Mouse (Mus musculus) intestine, embryonic 16.5 days (tissue): ENCODE data around the gene Susd6. TPM values are rescaled to one million over a fixed set of nuclear protein-coding genes. Genes with fewer than 3 reads are reported as not detected.

Experiments
- ATAC-seq: fragments of 200-750 bp; cut with Nextera tagmentation; 2 replicates; pipeline ENCODE4 v1.8.0; 2017; ENCODE audit warnings: moderate TSS enrichment, moderate library complexity
- H3K27ac ChIP-seq: fragments of 300-500 bp; sonication (generic); 2 replicates; pipeline ENCODE4 v1.5.1; 2014; ENCODE audit warnings: mild to moderate bottlenecking, low read length
- H3K27me3 ChIP-seq: fragments of 300-500 bp; sonication (generic); replicated peaks from 2 replicates; pipeline ENCODE4 v1.6.1; 2014; ENCODE audit warnings: low read length, control low read depth, mixed read lengths; ENCODE audit not compliant: control insufficient read depth, insufficient read depth
- H3K36me3 ChIP-seq: fragments of 300-500 bp; sonication (generic); 2 replicates; pipeline ENCODE4 v1.6.1; 2014; ENCODE audit warnings: low read length, control low read depth; ENCODE audit not compliant: control insufficient read depth, insufficient read depth
- H3K4me1 ChIP-seq: fragments of 300-500 bp; sonication (generic); 2 replicates; pipeline ENCODE4 v1.6.1; 2014; ENCODE audit warnings: low read length, control low read depth, mixed read lengths; ENCODE audit not compliant: control insufficient read depth, insufficient read depth
- H3K4me2 ChIP-seq: fragments of 300-500 bp; sonication (generic); 2 replicates; pipeline ENCODE4 v1.6.1; 2014; ENCODE audit warnings: low read depth, low read length, control low read depth
- H3K4me3 ChIP-seq: fragments of 300-500 bp; sonication (generic); 2 replicates; pipeline ENCODE4 v1.5.1; 2014; ENCODE audit warnings: mild to moderate bottlenecking, low read length
- H3K9ac ChIP-seq: fragments of 300-500 bp; sonication (generic); 2 replicates; pipeline ENCODE4 v1.6.1; 2014; ENCODE audit warnings: low read depth, low read length
- H3K9me3 ChIP-seq: fragments of 300-500 bp; sonication (generic); 2 replicates; pipeline ENCODE4 v1.6.1; 2016; ENCODE audit warnings: low read length, control low read depth; ENCODE audit not compliant: control insufficient read depth
- WGBS: fragments of 180-500 bp; shearing (Covaris S2); extraction: QIAGEN DNeasy Blood & Tissue Kit; methylation state at CpG from one replicate; pipeline ENCODE4 v1.1.7; 2014; 5-methylcytosine and 5-hydroxymethylcytosine counted together
- polyA plus RNA-seq: library from polyadenylated mRNA; unstranded; fragments of >200 nt; fragmentation: Nextera tagmentation; extraction: Ambion mirVana; gene quantifications from 2 replicates; pipeline ENCODE4 v1.2.1, GENCODE M21; 2015

The Susd6 gene
- polyA plus RNA-seq, 1 experiment from 2014 or later, result 16.4 TPM

DNA sequence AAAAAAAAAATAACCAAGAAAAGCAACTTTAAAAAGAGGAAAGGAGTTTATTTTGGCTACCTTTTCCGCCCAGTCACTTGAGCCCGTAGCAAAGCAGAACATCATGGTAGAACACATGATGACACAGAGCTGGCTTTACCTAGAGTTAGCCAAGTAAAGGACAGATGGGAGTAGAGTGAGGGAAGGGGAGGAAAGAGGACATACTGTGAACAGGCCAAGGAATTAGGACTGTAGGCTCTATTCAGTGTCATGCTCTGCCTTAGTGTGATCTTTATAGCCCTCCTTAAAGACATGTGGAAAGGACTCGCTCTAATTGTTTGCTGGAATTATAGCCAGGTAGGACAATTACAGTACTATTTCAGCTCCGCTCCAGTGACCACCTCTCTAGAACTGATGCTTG, 74.9 kb downstream of the Susd6 start:
- H3K27me3 ChIP-seq, result no peaks in the 10 kb centered on the region
- no peak overlapping the region for H3K4me2 ChIP-seq
- H3K36me3 ChIP-seq, result 0 out of 2 replicates have a peak, but pooled peaks cover 3% of the 10 kb centered on the region
- ATAC-seq, result no peak
- 0 out of 2 replicates have a peak, but pooled peaks cover 7% of the 10 kb centered on the region for H3K4me1 ChIP-seq
- H3K9ac ChIP-seq, result no peak overlapping the region
- no peak overlapping the region for H3K4me3 ChIP-seq
- H3K9me3 ChIP-seq, result no peaks in the 10 kb centered on the region
- WGBS, result 88% methylated on average over 4 of the region's 4 CpGs
- no peak overlapping the region for H3K27ac ChIP-seq

DNA sequence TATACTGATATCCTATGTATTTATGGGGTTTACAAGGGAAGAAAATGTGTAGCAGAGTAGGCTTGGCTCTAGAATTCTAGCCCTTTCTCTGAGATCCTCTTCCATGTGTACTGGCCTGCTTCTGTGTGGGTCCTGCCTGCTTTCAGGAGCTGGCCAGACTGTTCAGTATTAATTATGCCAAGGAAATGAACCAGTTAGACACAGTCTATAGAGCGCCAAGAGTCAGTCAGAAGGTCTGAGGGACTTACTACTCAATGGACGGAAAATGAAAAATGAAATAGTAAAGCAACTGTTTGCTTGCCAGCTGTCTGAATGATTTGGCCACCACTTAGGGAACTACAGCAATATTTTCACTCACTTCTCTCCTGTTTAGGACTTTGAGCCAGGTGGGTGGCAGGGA, 75.7 kb downstream of the Susd6 start:
- WGBS, result 78% methylated on average over 2 of the region's 2 CpGs
- no peak for ATAC-seq
- Histone ChIP-seq H3K9me3 (no peaks in the 10 kb centered on the region), H3K27me3 (no peaks in the 10 kb centered on the region), H3K27ac (no peak overlapping the region), H3K36me3 (0 out of 2 replicates have a peak, but pooled peaks cover 3% of the 10 kb centered on the region), H3K4me1 (0 out of 2 replicates have a peak, but pooled peaks cover 7% of the 10 kb centered on the region), H3K4me3 (no peak overlapping the region), H3K9ac (no peak overlapping the region), H3K4me2 (no peak overlapping the region)

GRCm38 (mm10) chr12:80867083-80867482, 76.8 kb downstream of the Susd6 start:
- Histone ChIP-seq H3K4me1 (0 out of 2 replicates have a peak, but pooled peaks cover 3% of the 10 kb centered on the region), H3K4me2 (no peak overlapping the region), H3K9ac (no peak overlapping the region), H3K27me3 (no peaks in the 10 kb centered on the region), H3K9me3 (no peaks in the 10 kb centered on the region), H3K4me3 (no peak overlapping the region), H3K36me3 (0 out of 2 replicates have a peak, but pooled peaks cover 3% of the 10 kb centered on the region), H3K27ac (no peak overlapping the region)
- 75% methylated on average over 3 of the region's 3 CpGs for WGBS
- no peak for ATAC-seq

DNA sequence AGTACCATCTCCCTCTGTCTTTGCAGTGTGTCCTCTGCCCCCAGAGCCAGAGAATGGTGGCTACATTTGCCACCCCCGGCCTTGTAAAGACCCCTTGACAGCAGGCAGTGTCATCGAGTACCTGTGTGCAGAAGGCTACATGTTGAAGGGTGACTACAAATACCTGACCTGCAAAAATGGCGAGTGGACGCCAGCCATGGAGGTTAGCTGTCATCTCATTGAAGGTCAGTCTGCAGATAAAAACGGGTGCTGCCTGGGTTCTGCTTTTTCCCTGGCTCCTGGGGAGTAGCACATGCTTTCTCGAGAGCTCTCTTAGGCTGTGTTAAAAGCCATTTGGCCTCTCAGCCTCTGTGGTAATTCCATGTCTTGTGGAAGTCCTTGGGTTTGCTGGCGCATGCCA, 78.1 kb downstream of the Susd6 start:
- Histone ChIP-seq H3K4me2 (no peak overlapping the region), H3K9ac (no peak overlapping the region), H3K4me3 (no peak overlapping the region), H3K36me3 (0 out of 2 replicates have a peak, but pooled peaks cover 3% of the 10 kb centered on the region), H3K4me1 (0 out of 2 replicates have a peak, but pooled peaks cover 3% of the 10 kb centered on the region), H3K9me3 (no peaks in the 10 kb centered on the region), H3K27me3 (no peaks in the 10 kb centered on the region), H3K27ac (no peak overlapping the region)
- WGBS, result 86% methylated on average over 7 of the region's 7 CpGs
- ATAC-seq, result no peak

- ATAC-seq, result no peak; the same call in 1 of the 2 replicates
- Histone ChIP-seq H3K4me1 (peaks cover 9% of the 10 kb centered on the region), H3K27ac (no peak overlapping the region), H3K36me3 (peaks cover 12% of the 10 kb centered on the region; the same call in 1 of the 2 replicates), H3K27me3 (no peaks in the 10 kb centered on the region), H3K9ac (peak overlapping the region; percentile 2; the same call in 1 of the 2 replicates), H3K4me2 (no peak overlapping the region), H3K4me3 (no peak overlapping the region), H3K9me3 (no peaks in the 10 kb centered on the region)
- WGBS, result 81% methylated on average over 7 of the region's 7 CpGs
These were observed 87.1 kb downstream of the Susd6 start for GRCm38 (mm10) chr12:80877215-80878092.

DNA sequence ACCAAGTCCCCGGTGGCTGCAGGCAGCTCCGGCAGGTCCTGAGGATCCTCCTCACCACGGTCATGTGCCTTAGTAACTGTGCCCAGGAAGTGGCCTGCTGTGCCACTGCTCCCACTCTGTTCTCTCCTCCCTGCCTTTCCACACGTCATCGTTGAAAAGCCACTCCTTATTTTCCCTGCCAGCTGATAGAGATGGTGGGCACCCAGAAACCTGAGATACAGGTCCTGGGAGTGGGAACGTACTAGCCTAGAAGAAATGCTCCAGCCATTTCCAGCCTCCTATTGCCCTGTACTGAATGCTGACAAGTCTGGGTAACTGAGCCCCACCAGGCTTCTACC, 87.8 kb downstream of the Susd6 start:
- H3K27me3 ChIP-seq, result no peaks in the 10 kb centered on the region
- ATAC-seq, result no peak
- H3K4me1 ChIP-seq, result peaks cover 9% of the 10 kb centered on the region
- H3K9ac ChIP-seq, result peak overlapping the region; percentile 2; the same call in 1 of the 2 replicates
- WGBS, result 90% methylated on average over 6 of the region's 6 CpGs
- H3K4me2 ChIP-seq, result no peak overlapping the region
- no peak overlapping the region for H3K4me3 ChIP-seq
- peaks cover 12% of the 10 kb centered on the region; the same call in 1 of the 2 replicates for H3K36me3 ChIP-seq
- no peaks in the 10 kb centered on the region for H3K9me3 ChIP-seq
- H3K27ac ChIP-seq, result no peak overlapping the region

GRCm38 (mm10) chr12:80878653-80879052, 88.3 kb downstream of the Susd6 start:
- Histone ChIP-seq H3K4me3 (no peak overlapping the region), H3K9ac (no peak overlapping the region), H3K27me3 (no peaks in the 10 kb centered on the region), H3K27ac (no peak overlapping the region), H3K9me3 (no peaks in the 10 kb centered on the region), H3K36me3 (peaks cover 12% of the 10 kb centered on the region; the same call in 1 of the 2 replicates), H3K4me2 (no peak overlapping the region), H3K4me1 (peaks cover 9% of the 10 kb centered on the region)
- no peak for ATAC-seq
- 70% methylated on average over 3 of the region's 3 CpGs for WGBS

DNA sequence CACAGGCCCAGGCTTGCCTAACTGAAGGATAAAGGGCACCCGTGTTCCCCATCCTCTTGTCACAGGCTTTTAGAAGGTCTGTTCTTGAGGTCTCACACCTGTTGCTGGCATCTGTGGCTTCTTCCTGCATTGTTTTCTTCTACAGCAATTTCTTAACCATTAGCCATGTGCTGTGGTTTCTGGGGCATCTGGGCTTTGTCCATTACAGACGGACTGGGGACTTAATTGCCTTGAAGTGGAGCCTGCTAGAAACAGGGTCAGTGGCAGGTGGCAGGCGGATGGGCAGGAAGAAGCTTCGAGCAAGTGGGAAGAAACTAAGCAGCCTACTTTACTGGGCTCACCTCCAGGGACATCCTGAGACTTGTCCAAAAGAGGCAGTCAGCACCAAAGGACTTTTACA, 89.0 kb downstream of the Susd6 start:
- no peak overlapping the region for H3K9ac ChIP-seq
- H3K4me3 ChIP-seq, result no peak overlapping the region
- no peaks in the 10 kb centered on the region for H3K9me3 ChIP-seq
- H3K4me1 ChIP-seq, result peaks cover 9% of the 10 kb centered on the region
- WGBS, result 57% methylated on average over 4 of the region's 4 CpGs
- ATAC-seq, result no peak
- H3K36me3 ChIP-seq, result peaks cover 9% of the 10 kb centered on the region; the same call in 1 of the 2 replicates
- H3K27me3 ChIP-seq, result no peaks in the 10 kb centered on the region
- no peak overlapping the region for H3K27ac ChIP-seq
- H3K4me2 ChIP-seq, result no peak overlapping the region

- WGBS, result 90% methylated on average over 3 of the region's 3 CpGs
- H3K36me3 ChIP-seq, result 0 out of 2 replicates have a peak, but pooled peaks cover 3% of the 10 kb centered on the region
- peaks cover 16% of the 10 kb centered on the region for H3K4me1 ChIP-seq
- ATAC-seq, result no peak
- H3K27me3 ChIP-seq, result no peaks in the 10 kb centered on the region
- H3K4me2 ChIP-seq, result no peak overlapping the region
- H3K4me3 ChIP-seq, result no peak overlapping the region
- no peaks in the 10 kb centered on the region for H3K9me3 ChIP-seq
- H3K27ac ChIP-seq, result no peak overlapping the region
- no peak overlapping the region for H3K9ac ChIP-seq
These were observed 90.8 kb downstream of the Susd6 start for GRCm38 (mm10) chr12:80881121-80881520.
